Mouse (Mus musculus) lung, postnatal 4 days (tissue): ENCODE data around the gene Meox1.

Source experiments
- DNase-seq, 2 experiments: peaks; one replicate each; pipeline ENCODE4 v3.0.0; 2021

Gene Meox1

DNA sequence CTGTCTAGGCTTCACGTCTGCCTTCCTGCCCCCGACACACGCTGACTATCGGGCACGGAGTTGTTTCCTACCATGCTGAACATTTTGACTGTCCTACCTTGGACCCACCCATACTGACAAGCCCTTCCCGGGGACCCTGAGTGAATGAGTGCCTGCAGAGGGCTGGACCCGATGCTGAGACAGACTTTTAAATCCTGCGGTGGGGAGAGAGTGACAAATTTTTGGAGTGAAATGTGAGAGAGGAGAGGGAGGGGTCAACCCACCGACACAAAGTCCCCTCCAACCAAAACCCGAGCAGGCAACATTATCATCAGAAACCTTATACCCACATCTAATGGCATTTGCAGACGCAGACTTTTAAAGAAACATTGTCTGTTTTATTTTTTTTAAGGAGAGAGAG, at the start of gene Meox1:
Gene Meox1, minus strand, starts transcription at position 171 of the 400 bp plus-strand sequence.
- DNase-seq = no peak

DNA sequence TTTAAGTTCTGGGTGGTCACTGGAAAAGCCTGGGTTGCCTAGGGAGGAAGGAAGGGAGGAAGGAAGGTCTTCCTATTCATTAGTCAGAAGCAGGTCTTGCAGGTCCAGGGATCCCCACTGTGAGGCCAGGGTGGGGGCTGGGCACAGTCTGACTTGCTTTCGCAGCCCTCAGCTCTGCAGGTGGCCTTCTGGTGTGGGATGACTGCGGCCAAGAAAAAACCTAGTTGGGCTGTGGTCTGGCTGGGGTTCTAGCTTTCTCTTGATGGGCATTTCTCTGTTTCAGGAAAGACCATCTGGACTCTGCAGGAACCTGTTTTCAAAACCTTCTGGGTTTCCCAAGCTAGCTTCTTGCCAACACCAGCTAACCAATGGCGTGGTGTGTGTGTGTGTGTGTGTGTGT, 48.9 kb upstream of the Meox1 start:
- DNase-seq = no peak

DNA sequence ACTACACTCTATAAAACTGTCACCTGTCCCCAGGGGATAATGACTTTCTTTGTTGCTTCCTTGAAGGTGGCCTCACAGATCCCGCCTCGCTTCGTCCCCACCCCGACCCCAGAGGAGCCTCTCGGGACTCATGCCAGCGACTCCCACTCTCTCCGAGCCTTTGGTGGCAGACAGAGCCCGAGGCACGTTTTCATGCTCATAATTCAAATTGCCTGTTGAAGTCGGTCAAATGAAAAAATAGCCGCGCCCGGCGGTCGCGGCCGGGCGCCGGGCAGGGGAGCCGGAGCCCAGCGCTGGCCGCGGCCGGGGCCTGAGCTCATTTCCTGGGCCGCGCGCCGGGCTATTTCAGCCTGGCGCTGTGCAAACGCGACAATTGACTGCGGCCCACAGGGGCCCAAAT, 42.9 kb upstream of the Meox1 start:
- peak; percentile 36 to 58 for DNase-seq

DNA sequence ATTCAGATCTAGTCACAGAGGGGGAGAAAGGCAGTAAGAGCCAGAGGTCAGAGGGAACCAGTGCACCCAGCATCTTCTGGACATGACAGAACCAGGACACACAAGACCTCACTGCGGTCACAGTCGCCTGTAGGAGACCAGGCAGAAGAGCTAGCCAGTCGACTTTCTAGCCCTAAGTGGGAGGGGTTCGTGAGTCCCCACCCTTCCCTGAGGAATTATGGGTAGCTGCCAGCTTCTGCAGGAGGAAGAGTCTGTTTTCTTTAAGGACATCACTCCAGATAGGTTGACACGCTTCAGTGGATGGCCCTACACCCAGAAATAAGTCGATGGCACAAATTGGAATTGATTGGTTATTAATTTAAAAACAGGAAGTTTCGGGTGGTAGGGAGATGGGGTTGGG, 42.2 kb upstream of the Meox1 start:
- no peak for DNase-seq

DNA sequence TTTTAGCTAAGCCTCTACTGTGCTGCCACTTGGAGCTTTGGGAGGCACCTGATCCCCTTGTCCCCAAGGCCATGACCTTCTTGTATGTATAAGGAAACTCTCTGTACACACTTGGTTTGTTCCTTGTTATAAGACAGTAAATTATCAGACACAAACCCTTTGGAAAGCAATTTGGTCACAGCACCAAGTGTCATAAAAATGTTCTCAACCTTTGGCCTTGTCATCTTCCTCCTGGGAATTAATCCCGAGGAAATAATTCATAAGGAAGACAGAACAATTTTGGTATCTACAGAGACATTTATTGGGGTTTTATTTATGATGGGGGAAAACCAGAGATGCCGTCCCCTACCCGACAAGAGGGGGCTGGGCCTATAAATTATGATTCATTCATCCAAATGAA, 41.6 kb upstream of the Meox1 start:
- DNase-seq = no peak

DNA sequence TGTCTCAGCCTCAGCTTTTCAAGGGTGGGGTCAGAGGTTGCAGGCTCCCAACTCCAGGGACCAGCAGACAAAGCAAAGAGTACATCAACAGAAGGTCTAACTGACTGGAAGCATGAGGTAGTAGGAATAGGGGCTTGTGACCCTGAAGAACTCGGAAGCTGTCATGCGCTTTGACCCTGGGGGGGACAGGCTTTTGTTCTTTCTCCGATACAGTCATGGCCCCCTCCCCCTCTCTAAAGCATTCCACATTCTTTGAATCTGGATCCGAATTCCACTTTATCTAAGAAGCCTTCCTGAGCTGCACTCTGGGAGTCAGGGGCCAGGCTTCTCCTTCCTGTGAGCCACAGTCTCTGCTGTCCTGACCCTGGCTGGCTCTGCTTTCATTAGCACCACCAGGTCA, 37.8 kb upstream of the Meox1 start:
- DNase-seq = no peak

DNA sequence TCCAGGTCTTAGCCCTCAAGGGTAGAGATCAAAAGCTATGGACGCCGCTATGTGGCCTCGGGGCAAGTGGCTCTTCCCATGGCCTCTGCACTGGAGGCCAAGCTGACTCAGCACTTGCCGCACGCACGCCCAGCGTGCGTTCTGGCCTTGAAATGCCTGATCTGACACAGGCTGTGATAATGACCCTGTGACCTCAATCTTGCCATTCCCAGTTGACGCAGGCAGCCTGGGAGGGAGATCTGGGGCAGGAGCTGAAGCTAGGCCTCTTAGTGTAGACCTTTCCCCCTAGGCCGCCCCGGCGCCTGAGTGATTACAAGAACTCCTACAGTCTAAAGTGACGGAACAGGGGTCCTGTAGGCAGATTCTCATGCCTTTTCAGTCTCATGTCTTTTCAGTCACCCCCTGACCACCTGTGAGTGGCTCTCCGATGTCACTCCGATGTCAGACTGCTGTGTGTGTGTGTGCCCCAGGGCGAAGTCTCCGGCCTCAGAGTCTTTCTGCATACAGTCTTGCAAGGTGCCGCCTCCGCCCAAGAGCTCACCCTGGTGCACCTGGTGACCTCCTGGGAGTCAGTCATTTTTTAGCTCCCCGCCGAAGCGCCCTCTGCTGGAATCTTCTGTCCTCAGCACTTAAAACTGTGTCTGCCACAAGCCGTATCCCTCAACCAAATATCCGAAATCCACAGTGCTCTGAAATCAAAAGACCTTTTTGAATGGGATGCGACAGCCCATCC, 34.0 kb upstream of the Meox1 start:
- DNase-seq = peak in 1 of 2 experiments; percentile 45

DNA sequence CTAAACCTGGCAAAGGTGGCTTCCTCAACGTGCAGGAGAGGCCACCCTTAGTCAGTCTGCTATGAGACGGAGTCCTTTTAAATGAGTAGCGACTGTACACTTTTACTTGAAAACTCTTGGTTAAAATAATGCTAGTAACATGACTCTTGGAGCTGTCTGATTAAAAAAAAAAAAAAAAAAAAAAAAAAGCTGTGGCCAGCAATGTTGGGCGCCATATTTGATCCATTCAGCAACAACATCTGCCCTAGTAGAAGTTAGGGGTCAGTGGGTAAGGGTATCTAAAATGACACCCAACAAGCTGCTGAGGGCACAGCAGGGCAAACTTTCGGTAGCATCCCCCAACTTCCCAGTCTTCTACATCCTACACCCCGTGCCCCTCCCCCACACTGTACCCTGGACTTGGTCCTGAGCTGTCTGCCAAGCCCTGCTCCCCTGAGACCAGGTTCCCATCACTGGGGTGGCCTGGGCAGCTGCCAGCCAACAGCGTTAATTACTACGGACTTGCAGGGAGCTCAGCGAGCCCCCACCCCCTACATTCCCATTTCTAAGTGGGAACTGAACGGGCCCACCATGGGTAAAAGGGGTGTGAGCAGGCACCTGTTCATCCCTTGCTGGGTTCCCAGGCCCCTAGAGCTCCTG, 32.9 kb upstream of the Meox1 start:
- DNase-seq = no peak

DNA sequence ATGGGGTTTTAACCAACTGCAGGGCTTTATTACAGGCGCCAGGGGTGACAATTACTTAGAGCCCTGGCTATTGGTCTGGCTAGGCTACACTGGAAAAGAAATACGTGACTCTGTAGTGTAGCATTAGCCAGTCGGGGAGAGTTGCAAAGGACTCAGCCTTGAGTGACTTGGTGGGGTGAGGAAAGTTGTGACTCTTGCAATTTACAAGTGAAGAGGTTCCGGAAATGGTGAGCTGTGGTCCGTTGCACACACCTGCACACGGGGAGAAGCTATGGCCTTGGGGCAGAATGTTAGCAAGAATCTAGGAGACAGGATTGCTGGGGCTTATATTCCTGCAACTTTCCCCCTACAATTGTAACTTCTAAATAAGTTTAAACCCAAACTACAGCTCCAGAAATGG, 31.5 kb upstream of the Meox1 start:
- DNase-seq = no peak

DNA sequence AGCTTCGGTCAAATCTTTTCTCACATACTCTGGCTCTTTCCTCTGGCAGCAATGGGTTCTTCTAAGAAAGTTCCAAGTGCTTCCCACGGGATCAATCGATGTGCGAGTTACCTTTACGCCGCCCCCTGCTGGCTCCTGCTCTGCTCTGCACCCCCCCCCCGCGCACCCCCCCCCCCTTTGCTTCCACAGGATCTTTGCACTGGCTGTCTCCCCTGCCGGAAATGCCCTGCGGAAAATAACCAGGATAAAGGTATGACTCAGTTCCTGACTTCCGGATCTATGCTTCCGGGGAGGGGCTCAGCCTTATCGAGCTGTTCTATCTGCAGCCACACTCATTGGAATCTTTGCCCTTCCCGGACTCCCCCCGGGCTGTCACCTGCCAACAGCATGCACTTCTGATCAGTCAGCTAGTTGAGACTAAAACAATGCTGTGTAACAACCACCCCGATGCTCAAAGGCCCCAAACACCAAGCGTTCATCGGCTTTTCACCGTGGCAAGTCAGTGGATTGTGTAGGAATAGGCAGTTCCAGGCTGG, 30.3 kb upstream of the Meox1 start:
- DNase-seq = no peak

DNA sequence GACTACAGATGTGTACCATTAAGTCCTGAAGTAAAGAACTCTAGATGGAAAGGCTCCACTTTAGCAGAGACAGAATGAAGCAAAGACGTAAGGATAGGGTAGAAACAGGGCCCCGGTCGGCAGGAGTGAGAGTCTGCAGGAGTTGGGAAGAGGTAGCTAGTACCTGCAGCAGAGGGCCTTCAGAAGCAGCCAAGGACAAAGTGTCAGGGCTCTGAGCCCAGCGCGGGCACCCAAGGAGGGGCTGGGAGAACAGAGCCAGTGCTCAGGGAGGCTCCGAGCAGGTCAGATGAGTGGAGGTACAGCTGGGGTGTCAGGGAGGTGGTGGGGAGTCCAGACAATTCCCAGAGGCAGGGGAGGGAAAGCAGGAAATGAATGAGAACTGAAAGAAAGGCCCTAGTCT, 29.8 kb upstream of the Meox1 start:
- no peak for DNase-seq

DNA sequence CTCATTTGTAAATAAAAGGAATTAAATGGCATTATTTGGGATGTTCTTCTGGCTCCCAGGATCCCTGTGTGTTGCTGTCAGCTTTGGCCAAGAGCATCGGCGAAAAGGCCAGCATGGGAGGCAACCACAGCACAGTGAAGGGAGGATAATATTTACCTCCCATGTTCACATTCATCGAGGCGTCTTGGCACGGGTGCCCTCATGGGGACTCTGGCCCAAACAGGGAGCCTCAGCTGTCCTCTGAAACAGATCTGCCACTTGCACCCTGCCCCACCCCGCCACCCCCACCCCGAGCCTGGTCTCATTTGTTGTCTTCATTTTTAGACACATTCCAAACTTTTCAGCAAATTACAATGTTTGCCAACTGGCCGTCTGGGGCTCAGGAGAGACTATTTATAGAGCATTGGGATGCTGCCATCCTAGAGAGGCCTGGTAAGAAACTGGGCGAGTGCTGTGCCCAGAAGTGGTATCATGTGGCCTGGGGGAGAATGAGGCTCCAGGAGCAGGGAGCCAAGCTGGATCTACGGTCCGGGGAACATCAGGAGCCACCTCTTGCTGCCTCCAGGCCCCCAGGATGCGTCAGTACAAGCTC, 27.3 kb upstream of the Meox1 start:
- no peak for DNase-seq

DNA sequence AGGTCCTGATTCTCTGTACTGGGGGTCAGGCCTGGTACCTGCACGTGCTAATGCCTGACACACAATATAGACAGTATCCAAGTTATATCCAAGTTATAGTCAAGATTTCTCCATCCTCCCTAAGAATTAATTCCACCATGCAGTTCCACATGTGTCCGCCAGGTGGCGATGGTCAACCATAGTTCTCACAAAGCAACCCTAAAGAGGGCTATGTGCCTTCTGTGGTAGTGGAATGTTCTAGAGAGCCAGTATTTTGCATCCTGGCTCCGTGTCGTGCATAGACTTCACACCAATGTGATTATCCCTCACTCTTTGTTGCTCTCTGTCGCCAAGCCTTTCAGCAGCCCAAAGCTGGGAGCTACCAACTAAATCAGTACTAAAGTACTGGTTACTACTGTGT, 25.5 kb upstream of the Meox1 start:
- peak; percentile 72 to 84 for DNase-seq

DNA sequence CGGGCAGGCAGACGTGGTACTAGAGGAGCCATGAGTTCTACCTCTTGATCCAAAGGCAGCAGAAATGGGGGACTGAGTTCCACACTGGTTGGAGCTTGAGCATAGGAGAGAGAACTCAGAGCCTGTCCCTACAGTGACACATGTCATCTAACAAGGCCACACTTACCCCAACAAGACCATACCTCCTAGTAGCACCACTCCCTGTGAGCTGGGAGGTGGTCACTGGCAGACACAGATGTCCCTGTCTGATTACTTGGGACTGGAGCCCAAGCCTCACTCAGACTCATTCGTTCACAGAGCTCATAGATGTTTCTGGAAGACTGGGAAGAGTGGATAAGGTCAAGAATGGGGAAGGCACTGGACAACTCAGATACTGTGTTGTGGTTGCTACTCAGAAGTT, 24.4 kb upstream of the Meox1 start:
- no peak for DNase-seq

DNA sequence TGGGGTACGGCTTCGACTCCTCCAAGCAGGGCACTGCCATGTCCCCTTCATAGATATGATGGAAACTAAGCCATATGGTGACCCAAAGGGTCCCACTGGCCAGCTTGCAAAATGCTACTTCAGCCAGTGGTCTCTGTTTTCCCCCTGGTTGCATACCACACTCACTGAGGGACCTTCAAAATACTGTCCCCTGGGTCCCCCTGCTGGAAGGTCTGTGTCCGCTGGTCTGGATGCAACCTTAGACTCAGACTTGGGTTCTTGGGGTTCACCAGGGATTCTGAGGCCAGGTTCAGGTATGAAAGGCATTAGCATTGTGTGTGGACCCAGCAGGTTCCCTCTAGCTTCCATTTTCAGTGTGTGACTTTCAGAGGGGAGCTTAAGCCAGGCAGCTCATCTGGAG, 22.6 kb upstream of the Meox1 start:
- DNase-seq = no peak

DNA sequence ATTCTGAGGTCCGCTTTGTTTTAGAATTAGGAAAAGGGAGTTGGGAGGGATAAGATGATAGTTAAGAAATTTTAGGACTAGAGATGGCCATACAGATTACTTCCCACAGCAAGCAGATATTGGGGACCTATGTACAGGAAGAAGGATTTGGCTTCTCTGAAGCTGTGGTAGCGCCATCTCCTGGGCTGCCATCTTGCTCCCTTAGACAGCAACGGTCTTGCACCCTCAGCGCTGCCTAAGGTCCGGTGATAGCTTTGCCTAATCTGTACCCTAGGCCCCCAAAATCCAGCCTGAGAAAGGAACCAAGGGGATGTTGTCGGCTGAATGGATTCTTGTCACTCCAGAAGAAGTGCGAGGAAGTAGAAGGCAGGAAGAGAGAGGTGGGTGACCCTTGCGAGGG, 19.4 kb upstream of the Meox1 start:
- DNase-seq = no peak

DNA sequence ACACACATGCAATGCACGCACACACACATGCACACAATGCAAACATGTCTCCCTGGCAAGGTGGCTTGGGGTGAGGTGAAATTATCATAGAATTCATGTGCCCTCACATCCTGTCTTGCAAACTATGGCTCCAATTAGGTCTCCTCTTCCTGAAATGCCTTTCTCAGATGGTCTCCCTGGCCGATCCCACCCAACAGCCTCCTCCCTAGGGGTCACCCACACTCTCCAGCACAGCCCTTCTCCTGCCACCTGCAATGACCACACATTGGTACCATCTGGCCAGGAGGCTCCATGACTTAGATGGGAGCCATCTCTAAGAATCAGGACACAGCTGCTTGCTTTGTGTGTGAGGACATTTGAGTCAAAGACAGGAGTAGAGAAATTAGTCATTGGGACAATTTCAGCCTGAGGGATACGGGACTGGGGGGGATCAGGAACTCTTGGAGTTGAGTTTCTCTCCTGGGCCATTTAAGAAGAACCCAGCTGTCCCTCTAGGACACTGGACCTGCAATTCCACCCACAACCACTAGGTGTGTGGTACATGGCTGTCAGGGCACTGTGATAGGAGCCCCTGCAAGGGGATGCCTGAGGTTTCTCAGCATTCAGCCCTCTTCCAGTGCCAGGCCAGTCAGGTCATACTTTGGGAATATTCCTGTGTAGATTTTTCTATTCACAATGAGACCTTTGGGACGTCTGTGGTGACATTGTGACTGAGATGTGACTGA, 17.8 kb upstream of the Meox1 start:
- DNase-seq = peak in 1 of 2 experiments; percentile 43

DNA sequence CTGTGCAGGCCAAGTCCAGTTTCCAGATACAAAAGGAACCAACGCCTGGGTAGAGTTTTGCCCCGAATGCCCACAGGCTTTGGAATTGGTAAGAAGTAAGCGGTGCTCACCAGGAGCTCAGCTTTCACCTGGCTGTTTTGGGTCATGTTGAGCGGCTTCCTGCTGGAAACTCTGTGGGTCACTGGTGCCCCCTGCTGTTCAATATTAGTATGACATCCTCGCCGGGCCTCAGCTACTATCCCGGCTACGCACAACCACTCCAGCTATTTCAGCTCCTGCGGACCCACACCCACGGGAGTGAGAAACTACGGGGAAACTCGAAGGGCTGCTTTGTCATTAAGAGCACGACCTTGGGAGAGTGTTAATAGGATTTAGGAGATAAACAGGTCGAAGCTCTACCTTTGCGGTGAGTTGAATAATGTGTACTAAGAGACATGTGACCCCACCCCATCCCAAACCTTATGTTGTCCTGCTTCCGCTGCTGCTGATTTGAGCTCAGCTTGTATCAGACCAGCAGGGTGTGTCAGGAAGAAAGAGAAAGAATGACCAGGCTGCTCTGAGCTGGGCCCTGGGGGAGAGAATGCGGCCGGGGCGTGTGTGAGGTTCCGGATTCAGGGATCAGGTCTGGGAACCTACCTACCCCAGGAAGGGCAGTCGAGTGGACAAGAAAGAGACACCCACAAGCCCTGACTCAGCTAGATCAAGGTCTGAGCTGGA, 16.2 kb upstream of the Meox1 start:
- DNase-seq = peak; percentile 77 to 88

DNA sequence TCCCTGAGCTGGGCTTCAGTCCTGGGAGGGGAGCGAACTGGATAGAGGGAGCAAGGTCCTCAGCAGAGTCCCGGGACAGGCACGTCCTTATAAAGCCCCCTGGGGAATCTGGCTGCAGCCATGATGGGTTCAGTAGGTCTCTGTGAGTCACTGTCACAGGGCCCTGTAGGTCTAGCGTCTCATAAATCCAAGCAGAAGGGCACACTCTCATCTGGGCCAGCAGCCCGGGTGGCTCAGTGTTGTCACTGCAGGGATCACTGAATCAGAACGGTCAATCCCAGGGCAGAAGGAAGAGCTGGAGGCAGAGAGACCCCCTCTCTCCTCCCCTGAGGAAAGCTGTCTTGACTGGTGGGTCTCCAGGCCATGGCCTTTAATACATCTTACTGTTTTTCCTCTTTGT, 14.6 kb upstream of the Meox1 start:
- no peak for DNase-seq

DNA sequence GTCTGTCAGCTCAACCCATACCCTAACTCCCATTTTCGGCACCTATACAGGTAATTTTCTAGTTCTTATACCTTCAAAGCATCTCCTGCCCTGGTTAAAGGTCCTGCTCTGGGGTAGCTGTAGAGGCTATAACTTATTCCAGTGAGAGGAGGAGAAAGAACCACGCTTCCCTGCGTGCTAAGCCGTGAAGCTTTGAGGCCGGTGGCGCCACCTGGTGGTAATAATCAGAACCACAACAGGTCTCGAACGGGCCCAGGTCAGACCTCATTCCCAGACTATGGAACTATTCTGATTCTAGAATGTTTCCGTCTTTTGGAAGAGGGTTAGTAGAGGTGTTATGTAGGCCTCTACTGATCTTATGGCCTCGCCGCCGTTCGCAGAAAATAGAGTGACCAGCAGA, 10.9 kb upstream of the Meox1 start:
- peak; percentile 75 to 87 for DNase-seq

DNA sequence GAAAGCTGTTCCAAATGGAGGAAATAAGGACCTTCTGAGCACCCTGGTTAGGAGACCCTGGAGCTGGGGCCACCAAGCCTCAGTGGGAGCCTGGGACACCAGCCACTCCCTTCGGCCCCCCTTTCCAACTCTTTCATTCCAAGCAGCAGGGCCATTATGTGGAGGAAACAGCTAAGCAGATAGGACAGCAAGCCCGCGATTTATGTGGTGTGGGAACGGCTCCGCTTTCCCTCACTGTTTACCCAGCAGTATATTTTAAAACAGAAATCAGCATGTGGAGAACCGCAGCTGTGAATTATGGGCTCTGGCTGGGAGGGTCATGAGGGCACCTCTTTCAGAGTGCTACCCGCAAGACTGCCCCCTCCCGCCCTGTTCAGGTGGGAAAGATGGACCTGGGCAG, 7.1 kb upstream of the Meox1 start:
- peak in 1 of 2 experiments; percentile 47 for DNase-seq

DNA sequence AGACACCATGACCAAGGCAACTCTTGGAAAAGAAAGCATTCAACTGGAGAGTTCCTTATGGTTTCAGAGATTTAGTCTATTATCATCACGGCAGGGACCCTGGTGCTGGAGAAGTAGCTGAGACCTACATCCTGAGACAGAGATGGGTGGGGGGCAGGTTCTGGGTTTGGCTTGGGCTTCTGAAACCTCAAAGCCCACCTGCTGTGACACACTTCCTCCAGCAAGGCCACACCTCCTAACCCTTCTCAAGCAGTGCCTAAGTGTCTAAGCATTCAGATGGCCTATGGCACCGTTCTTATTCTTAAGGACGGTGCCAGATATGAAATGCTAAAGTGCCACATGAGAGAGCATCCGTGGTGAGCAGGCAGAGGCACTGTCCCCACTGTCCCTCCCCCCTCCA, 4.2 kb upstream of the Meox1 start:
- no peak for DNase-seq
